ENCODE assay signal across 9 mouse cellular contexts in genomic region chr9:123123571-123124412, GRCm38 (mm10). TPM values are rescaled to one million over a fixed set of nuclear protein-coding genes. Genes with fewer than 3 reads are reported as not detected.
A peak's percentile ranks its signal among the peaks of the same experiment; 100 is the strongest.
DNase-seq lines count a peak whose midpoint lies in the region; ATAC-seq lines count a peak whose summit lies in the region.
"Had no signal": no experiment of that assay in that cellular context is flagged by ENCODE, and none has a peak within 500 bp of the region (broad histone marks: within the 10 kb centered on the region; RNA-seq: fewer than 3 reads in every experiment).

No protein-coding gene starts in this region.

- H3K36me3 ChIP-seq in heart, embryonic 12.5 days = peaks cover 87% of the 10 kb centered on the region
- H3K36me3 ChIP-seq in midbrain, embryonic 13.5 days = peaks cover 71% of the 10 kb centered on the region

- no peak overlapping the region for H3K9ac ChIP-seq in heart, embryonic 12.5 days
- H3K9ac ChIP-seq in midbrain, embryonic 13.5 days (replicated peaks) = no peak overlapping the region

- H3K4me2 ChIP-seq in heart, embryonic 12.5 days = no peak overlapping the region
- H3K4me2 ChIP-seq in midbrain, embryonic 13.5 days (replicated peaks) = no peak overlapping the region

- no peak overlapping the region for H3K4me3 ChIP-seq in heart, embryonic 12.5 days
- no peak overlapping the region for H3K4me3 ChIP-seq in midbrain, embryonic 13.5 days (replicated peaks)

- H3K4me1 ChIP-seq in heart, embryonic 12.5 days (replicated peaks) = 0 out of 2 replicates have a peak, but pooled peaks cover 4% of the 10 kb centered on the region
- H3K4me1 ChIP-seq in midbrain, embryonic 13.5 days (replicated peaks) = no peaks in the 10 kb centered on the region

- H3K27ac ChIP-seq in heart, embryonic 12.5 days (ENCODE audit: poor library complexity, severe bottlenecking) = no peak overlapping the region
- no peak overlapping the region for H3K27ac ChIP-seq in midbrain, embryonic 13.5 days

- DNase-seq in cerebellum, postnatal 14 days = peak; percentile 26 to 27
- no peak for DNase-seq in cerebellum, adult 11 months
- peak; percentile 14 for DNase-seq in thymus, postnatal 14 days
- no peak for DNase-seq in thymus, adult 18-20 months
- DNase-seq in lung, postnatal 10 days = peak; percentile 45
- DNase-seq in gastrocnemius, postnatal 10 days = no peak

- 87% methylated on average over 6 of the region's 6 CpGs for WGBS in heart, embryonic 12.5 days
- 92% methylated on average over 6 of the region's 6 CpGs for WGBS in midbrain, embryonic 13.5 days

- H3K27me3 ChIP-seq in heart, embryonic 12.5 days (replicated peaks) = no peaks in the 10 kb centered on the region
- no peaks in the 10 kb centered on the region for H3K27me3 ChIP-seq in midbrain, embryonic 13.5 days

- no peaks in the 10 kb centered on the region for H3K9me3 ChIP-seq in heart, embryonic 12.5 days (replicated peaks)
- H3K9me3 ChIP-seq in midbrain, embryonic 13.5 days = no peaks in the 10 kb centered on the region

- ATAC-seq in heart, embryonic 12.5 days (ENCODE audit: insufficient number of reproducible peaks, low FRiP score) = 0 out of 2 replicates have a peak, but pooled peaks have one; percentile 20
- ATAC-seq in midbrain, embryonic 13.5 days = no peak

RNA-seq across cellular contexts. Expression of gene Exosc7, which starts 10.8 kb away (rescaled TPM):
- 69.6 and 71.3 TPM in 2 replicates for polyA plus RNA-seq in heart, embryonic 12.5 days (2016; fragmentation: Nextera tagmentation; extraction: Ambion mirVana)
- total RNA-seq in gastrocnemius, postnatal 10 days (2021) = 10 to 100 TPM; 18.7 to 24.0 TPM
- polyA plus RNA-seq in midbrain, embryonic 13.5 days (2015; fragmentation: Nextera tagmentation; extraction: Ambion mirVana) = 87.2 and 87.7 TPM in 2 replicates

RNA-seq across cellular contexts. Expression of gene Zdhhc3, which starts 10.8 kb away (rescaled TPM):
- 62.2 and 64.5 TPM in 2 replicates for polyA plus RNA-seq in heart, embryonic 12.5 days (2016; fragmentation: Nextera tagmentation; extraction: Ambion mirVana)
- total RNA-seq in gastrocnemius, postnatal 10 days (2021) = 10 to 100 TPM; 43.3 to 46.9 TPM
- 75.7 and 79.0 TPM in 2 replicates for polyA plus RNA-seq in midbrain, embryonic 13.5 days (2015; fragmentation: Nextera tagmentation; extraction: Ambion mirVana)

RNA-seq across cellular contexts. Expression of gene Clec3b, which starts 27.0 kb away (rescaled TPM):
- polyA plus RNA-seq in heart, embryonic 12.5 days (2016; fragmentation: Nextera tagmentation; extraction: Ambion mirVana) = not detected in 2 replicates
- 100 to 1,000 TPM in 1 of 2 experiments, 10 to 100 TPM in 1; 92.5 to 112 TPM for total RNA-seq in gastrocnemius, postnatal 10 days (2021)
- polyA plus RNA-seq in midbrain, embryonic 13.5 days (2015; fragmentation: Nextera tagmentation; extraction: Ambion mirVana) = 0.21 TPM in 1 of 2 replicates, not detected in the other
- polyA plus RNA-seq: neural tube, embryonic 14.5 days had no signal

Comparison
In these comparisons a context has a peak if more than half of its experiments do, and no peak if none do; other contexts are left out.
1. DNase-seq: peak in cerebellum, postnatal 14 days (2 of 2), thymus, postnatal 14 days (single experiment) and lung, postnatal 10 days (single experiment); none in cerebellum, adult 11 months (single experiment), thymus, adult 18-20 months (0 of 2) and gastrocnemius, postnatal 10 days (single experiment).